Mouse (Mus musculus) intestine, embryonic 14.5 days (tissue): ENCODE results near the gene Dok1. TPM values are rescaled to one million over a fixed set of nuclear protein-coding genes. Genes with fewer than 3 reads are reported as not detected.

Source experiments
- ATAC-seq: fragments of 200-750 bp; cut with Nextera tagmentation; replicated peaks from 2 replicates; pipeline ENCODE4 v1.8.0; 2017; ENCODE audit warnings: low read depth, moderate number of reproducible peaks, moderate TSS enrichment, moderate library complexity; ENCODE audit not compliant: low FRiP score, low TSS enrichment
- DNase-seq: peaks from one replicate; pipeline ENCODE4 v3.0.0-alpha.2; 2018; ENCODE audit warnings: low spot score
- H3K27ac ChIP-seq: fragments of 300-500 bp; sonication (generic); 2 replicates; pipeline ENCODE4 v1.5.1; 2014; ENCODE audit warnings: low read depth, mild to moderate bottlenecking, control low read depth
- H3K27me3 ChIP-seq: fragments of 300-500 bp; sonication (generic); replicated peaks from 2 replicates; pipeline ENCODE4 v1.6.1; 2014; ENCODE audit warnings: low read length, control low read depth; ENCODE audit not compliant: control insufficient read depth, insufficient read depth
- H3K36me3 ChIP-seq: fragments of 300-500 bp; sonication (generic); 2 replicates; pipeline ENCODE4 v1.6.1; 2014; ENCODE audit warnings: low read length, control low read depth; ENCODE audit not compliant: control insufficient read depth, insufficient read depth
- H3K4me1 ChIP-seq: fragments of 300-500 bp; sonication (generic); replicated peaks from 2 replicates; pipeline ENCODE4 v1.6.1; 2014; ENCODE audit warnings: low read length, control low read depth, mixed read lengths; ENCODE audit not compliant: control insufficient read depth, insufficient read depth
- H3K4me2 ChIP-seq: fragments of 300-500 bp; sonication (generic); 2 replicates; pipeline ENCODE4 v1.6.1; 2014; ENCODE audit warnings: low read length
- H3K4me3 ChIP-seq: fragments of 300-500 bp; sonication (generic); 2 replicates; pipeline ENCODE4 v1.5.1; 2014; ENCODE audit warnings: low read depth, low read length, control low read depth, mixed read lengths
- H3K9ac ChIP-seq: fragments of 300-500 bp; sonication (generic); 2 replicates; pipeline ENCODE4 v1.6.1; 2014; ENCODE audit warnings: mild to moderate bottlenecking, low read length
- H3K9me3 ChIP-seq: fragments of 300-500 bp; sonication (generic); 2 replicates; pipeline ENCODE4 v1.6.1; 2016; ENCODE audit warnings: low read length, control low read depth; ENCODE audit not compliant: control insufficient read depth
- WGBS: fragments of 180-500 bp; shearing (Covaris S2); extraction: QIAGEN DNeasy Blood & Tissue Kit; methylation state at CpG from one replicate; pipeline ENCODE4 v1.1.7; 2014; 5-methylcytosine and 5-hydroxymethylcytosine counted together
- polyA plus RNA-seq: library from polyadenylated mRNA; unstranded; fragments of >200 nt; fragmentation: Nextera tagmentation; extraction: Ambion mirVana; gene quantifications from 2 replicates; pipeline ENCODE4 v1.2.1, GENCODE M21; 2014

The Dok1 gene
- polyA plus RNA-seq, 1 experiment from 2014 or later, result 7.6 TPM

- Histone ChIP-seq H3K9ac (no peak overlapping the region), H3K9me3 (no peaks in the 10 kb centered on the region), H3K27ac (no peak overlapping the region), H3K4me1 (no peaks in the 10 kb centered on the region), H3K36me3 (no peaks in the 10 kb centered on the region), H3K27me3 (no peaks in the 10 kb centered on the region), H3K4me3 (no peak overlapping the region), H3K4me2 (no peak overlapping the region)
- 61% methylated on average over 7 of the region's 7 CpGs for WGBS
- DNase-seq, result no peak
- ATAC-seq, result no peak
Observed at GRCm38 (mm10) chr6:83004872-83005271, 28.4 kb downstream of the Dok1 start.

- Histone ChIP-seq H3K27me3 (no peaks in the 10 kb centered on the region), H3K27ac (no peak overlapping the region), H3K9me3 (no peaks in the 10 kb centered on the region), H3K36me3 (no peaks in the 10 kb centered on the region), H3K9ac (no peak overlapping the region), H3K4me3 (no peak overlapping the region), H3K4me1 (no peaks in the 10 kb centered on the region), H3K4me2 (no peak overlapping the region)
- DNase-seq (no peak), ATAC-seq (no peak)
- 75% methylated on average over 2 of the region's 2 CpGs for WGBS
Observed at GRCm38 (mm10) chr6:83004309-83004708, 29.0 kb downstream of the Dok1 start.

- Histone ChIP-seq H3K9ac (no peak overlapping the region), H3K27me3 (no peaks in the 10 kb centered on the region), H3K9me3 (no peaks in the 10 kb centered on the region), H3K36me3 (no peaks in the 10 kb centered on the region), H3K4me1 (no peaks in the 10 kb centered on the region), H3K4me2 (no peak overlapping the region), H3K4me3 (no peak overlapping the region), H3K27ac (no peak overlapping the region)
- DNase-seq (no peak), ATAC-seq (no peak)
- 90% methylated on average over 5 of the region's 5 CpGs for WGBS
Observed at GRCm38 (mm10) chr6:83003850-83004249, 29.4 kb downstream of the Dok1 start.

GRCm38 (mm10) chr6:83003082-83003481, 30.2 kb downstream of the Dok1 start:
- ATAC-seq (no peak), DNase-seq (no peak)
- no peaks in the 10 kb centered on the region for H3K27me3 ChIP-seq
- H3K9ac ChIP-seq, result no peak overlapping the region
- H3K4me2 ChIP-seq, result no peak overlapping the region
- WGBS, result 88% methylated on average over 1 of the region's 1 CpGs
- H3K4me1 ChIP-seq, result no peaks in the 10 kb centered on the region
- H3K9me3 ChIP-seq, result no peaks in the 10 kb centered on the region
- no peak overlapping the region for H3K27ac ChIP-seq
- no peaks in the 10 kb centered on the region for H3K36me3 ChIP-seq
- no peak overlapping the region for H3K4me3 ChIP-seq

GRCm38 (mm10) chr6:82999986-83000385, 33.3 kb downstream of the Dok1 start:
- no peaks in the 10 kb centered on the region for H3K9me3 ChIP-seq
- H3K4me1 ChIP-seq, result peaks cover 6% of the 10 kb centered on the region; the same call in 1 of the 2 replicates
- no peak overlapping the region for H3K4me2 ChIP-seq
- WGBS, result 72% methylated on average over 8 of the region's 8 CpGs
- H3K36me3 ChIP-seq, result no peaks in the 10 kb centered on the region
- H3K27me3 ChIP-seq, result no peaks in the 10 kb centered on the region
- H3K4me3 ChIP-seq, result no peak overlapping the region
- H3K27ac ChIP-seq, result no peak overlapping the region
- ATAC-seq (no peak), DNase-seq (no peak)
- H3K9ac ChIP-seq, result no peak overlapping the region

GRCm38 (mm10) chr6:82998326-82998725, 34.9 kb downstream of the Dok1 start:
- peaks cover 6% of the 10 kb centered on the region; the same call in 1 of the 2 replicates for H3K4me1 ChIP-seq
- ATAC-seq (no peak), DNase-seq (no peak)
- H3K4me3 ChIP-seq, result no peak overlapping the region
- WGBS, result 77% methylated on average over 4 of the region's 4 CpGs
- no peaks in the 10 kb centered on the region for H3K36me3 ChIP-seq
- H3K27ac ChIP-seq, result no peak overlapping the region
- no peaks in the 10 kb centered on the region for H3K9me3 ChIP-seq
- H3K4me2 ChIP-seq, result no peak overlapping the region
- no peaks in the 10 kb centered on the region for H3K27me3 ChIP-seq
- no peak overlapping the region for H3K9ac ChIP-seq

GRCm38 (mm10) chr6:82997511-82998102, 35.7 kb downstream of the Dok1 start:
- H3K27me3 ChIP-seq, result no peaks in the 10 kb centered on the region
- H3K36me3 ChIP-seq, result no peaks in the 10 kb centered on the region
- DNase-seq (no peak), ATAC-seq (no peak)
- H3K27ac ChIP-seq, result peak overlapping the region; percentile 33; the same call in 1 of the 2 replicates
- no peak overlapping the region for H3K4me3 ChIP-seq
- H3K9me3 ChIP-seq, result no peaks in the 10 kb centered on the region
- WGBS, result 34% methylated on average over 7 of the region's 7 CpGs
- H3K4me2 ChIP-seq, result 0 out of 2 replicates have a peak overlapping the region, but pooled peaks have one; percentile 30
- no peak overlapping the region for H3K9ac ChIP-seq
- peaks cover 6% of the 10 kb centered on the region; the same call in 1 of the 2 replicates for H3K4me1 ChIP-seq

- H3K9me3 ChIP-seq, result no peaks in the 10 kb centered on the region
- H3K27ac ChIP-seq, result peak overlapping the region; percentile 33; the same call in 1 of the 2 replicates
- no peak overlapping the region for H3K9ac ChIP-seq
- H3K4me1 ChIP-seq, result peaks cover 6% of the 10 kb centered on the region; the same call in 1 of the 2 replicates
- peak overlapping the region; percentile 30 for H3K4me2 ChIP-seq
- no peaks in the 10 kb centered on the region for H3K36me3 ChIP-seq
- DNase-seq (peak; percentile 90), ATAC-seq (peak; percentile 91)
- H3K27me3 ChIP-seq, result no peaks in the 10 kb centered on the region
- 0 out of 2 replicates have a peak overlapping the region, but pooled peaks have one; percentile 4 for H3K4me3 ChIP-seq
- WGBS, result 10% methylated on average over 11 of the region's 11 CpGs
Observed at GRCm38 (mm10) chr6:82996740-82997315, 36.4 kb downstream of the Dok1 start.

- H3K27me3 ChIP-seq, result no peaks in the 10 kb centered on the region
- ATAC-seq (no peak), DNase-seq (no peak)
- no peak overlapping the region for H3K4me2 ChIP-seq
- H3K4me1 ChIP-seq, result peaks cover 6% of the 10 kb centered on the region; the same call in 1 of the 2 replicates
- H3K9me3 ChIP-seq, result no peaks in the 10 kb centered on the region
- H3K36me3 ChIP-seq, result no peaks in the 10 kb centered on the region
- no peak overlapping the region for H3K9ac ChIP-seq
- no peak overlapping the region for H3K27ac ChIP-seq
- 78% methylated on average over 7 of the region's 7 CpGs for WGBS
- H3K4me3 ChIP-seq, result no peak overlapping the region
Observed at GRCm38 (mm10) chr6:82994372-82994771, 38.9 kb downstream of the Dok1 start.
